Mouse (Mus musculus): ENCODE measurements around the gene Slc17a3.

Gene Slc17a3

GRCm38 (mm10) chr13:23839308-23839707 is at the start of gene Slc17a3:
Gene Slc17a3, plus strand, starts transcription at chr13:23839434.
- no peak for DNase-seq

GRCm38 (mm10) chr13:23792520-23792919 is 46.7 kb upstream of the Slc17a3 start:
- DNase-seq: peak; percentile 75

GRCm38 (mm10) chr13:23799405-23799804 is 39.8 kb upstream of the Slc17a3 start:
- DNase-seq: no peak

GRCm38 (mm10) chr13:23804532-23804931 is 34.7 kb upstream of the Slc17a3 start:
- DNase-seq: no peak

GRCm38 (mm10) chr13:23806422-23807052 is 32.7 kb upstream of the Slc17a3 start, which contains the start of gene Slc17a2:
Gene Slc17a2, plus strand, starts transcription at chr13:23806993.
- no peak for DNase-seq

GRCm38 (mm10) chr13:23816148-23816547 is 23.1 kb upstream of the Slc17a3 start:
- DNase-seq: no peak

- DNase-seq: no peak
These were observed 18.9 kb upstream of the Slc17a3 start for GRCm38 (mm10) chr13:23820179-23820940.

GRCm38 (mm10) chr13:23822213-23822612 is 17.0 kb upstream of the Slc17a3 start:
- no peak for DNase-seq

- no peak for DNase-seq
These were observed 12.6 kb upstream of the Slc17a3 start for GRCm38 (mm10) chr13:23826606-23827005.

GRCm38 (mm10) chr13:23833053-23833452 is 6.2 kb upstream of the Slc17a3 start:
- DNase-seq: peak; percentile 72

GRCm38 (mm10) chr13:23834836-23835235 is 4.4 kb upstream of the Slc17a3 start:
- DNase-seq: no peak

GRCm38 (mm10) chr13:23836630-23837029 is 2.6 kb upstream of the Slc17a3 start:
- DNase-seq: no peak

- no peak for DNase-seq
These were observed 6.6 kb downstream of the Slc17a3 start for GRCm38 (mm10) chr13:23845851-23846250.

GRCm38 (mm10) chr13:23849299-23849698 is 10.1 kb downstream of the Slc17a3 start:
- no peak for DNase-seq

- no peak for DNase-seq
These were observed 17.2 kb downstream of the Slc17a3 start for GRCm38 (mm10) chr13:23856401-23856800.

GRCm38 (mm10) chr13:23861815-23862214 is 22.6 kb downstream of the Slc17a3 start:
- no peak for DNase-seq

GRCm38 (mm10) chr13:23864711-23865110 is 25.5 kb downstream of the Slc17a3 start:
- no peak for DNase-seq

- no peak for DNase-seq
These were observed 27.0 kb downstream of the Slc17a3 start for GRCm38 (mm10) chr13:23866086-23866710.

GRCm38 (mm10) chr13:23867000-23867399 is 27.8 kb downstream of the Slc17a3 start:
- no peak for DNase-seq

- DNase-seq: no peak
These were observed 28.2 kb downstream of the Slc17a3 start, which contains the start of gene Slc17a1 for GRCm38 (mm10) chr13:23867405-23867804. Gene Slc17a1, plus strand, starts transcription at chr13:23867750.

GRCm38 (mm10) chr13:23868790-23869533 is 29.7 kb downstream of the Slc17a3 start:
- DNase-seq: no peak

GRCm38 (mm10) chr13:23869996-23870395 is 30.8 kb downstream of the Slc17a3 start:
- no peak for DNase-seq

- DNase-seq: no peak
These were observed 33.9 kb downstream of the Slc17a3 start for GRCm38 (mm10) chr13:23873141-23873540.

Data from retina, postnatal 1 day (tissue).